Mouse (Mus musculus): ENCODE measurements around the gene Sept9.

Gene Sept9

DNA sequence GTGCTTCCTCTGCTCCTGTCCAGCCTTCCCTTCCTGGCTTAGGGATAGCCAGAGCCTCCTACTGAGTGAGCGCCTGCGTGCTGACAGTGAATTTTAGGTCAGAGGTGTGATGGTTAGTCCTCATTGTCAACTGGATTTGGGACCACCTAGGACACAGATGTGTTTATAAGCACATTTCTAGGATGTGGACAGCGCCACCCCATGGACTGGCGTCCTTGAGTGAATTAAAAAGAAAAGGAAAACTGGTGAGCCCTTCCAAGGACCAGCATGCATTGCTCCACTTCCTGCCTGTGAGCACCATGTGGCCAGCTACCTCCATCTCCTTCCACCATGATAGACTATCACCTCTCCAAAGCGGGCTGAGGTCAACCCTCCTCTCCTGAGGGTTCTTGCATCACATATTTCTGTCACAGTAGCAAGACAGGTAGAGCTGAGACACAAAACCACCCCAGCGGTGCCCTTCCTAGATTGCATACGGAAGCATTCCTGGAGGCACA is 167.4 kb downstream of the Sept9 start:
- DNase-seq (ENCODE audit: extremely low spot score, low read depth, low spot score), result no peak

DNA sequence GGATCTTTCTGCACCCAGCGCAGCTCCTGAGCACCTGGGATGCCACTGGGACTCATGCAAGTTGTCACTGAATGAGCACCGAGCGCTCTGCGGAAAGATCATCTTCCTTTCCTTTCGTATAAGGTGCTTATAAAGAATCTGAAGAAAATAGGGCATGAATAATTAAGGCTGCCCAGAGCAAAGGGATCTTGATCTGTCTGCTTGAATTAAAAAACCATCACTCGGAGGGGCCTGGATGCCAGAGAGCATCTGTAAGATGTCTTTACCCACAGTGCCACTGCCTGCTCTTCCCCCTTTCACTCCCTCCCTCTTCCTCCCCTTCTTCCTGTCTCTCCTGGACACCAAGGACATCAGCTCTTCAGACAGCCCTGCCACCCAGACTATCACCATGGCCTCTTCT is 168.5 kb downstream of the Sept9 start:
- DNase-seq (ENCODE audit: extremely low spot score, low read depth, low spot score), result no peak

DNA sequence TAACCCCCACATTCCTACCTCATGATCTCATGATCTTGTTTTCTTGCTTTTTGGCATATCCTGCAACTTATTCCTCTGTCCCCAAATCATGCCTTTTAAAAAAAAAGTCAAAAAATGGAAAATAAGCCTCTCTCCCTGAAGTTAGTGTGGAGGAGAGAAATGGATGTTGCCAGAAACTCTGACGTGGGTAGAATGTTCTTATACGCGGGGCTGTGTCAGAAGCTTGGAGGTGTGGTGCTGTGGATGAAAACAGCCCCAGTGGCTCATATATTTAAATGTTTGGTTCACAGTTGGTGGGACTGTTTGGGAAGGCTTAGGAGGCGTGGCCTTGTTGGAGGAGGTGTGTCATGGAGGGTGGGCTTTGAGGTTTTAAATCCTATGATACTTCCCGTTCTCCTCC is 169.9 kb downstream of the Sept9 start:
- no peak for DNase-seq (ENCODE audit: extremely low spot score, low read depth, low spot score)

DNA sequence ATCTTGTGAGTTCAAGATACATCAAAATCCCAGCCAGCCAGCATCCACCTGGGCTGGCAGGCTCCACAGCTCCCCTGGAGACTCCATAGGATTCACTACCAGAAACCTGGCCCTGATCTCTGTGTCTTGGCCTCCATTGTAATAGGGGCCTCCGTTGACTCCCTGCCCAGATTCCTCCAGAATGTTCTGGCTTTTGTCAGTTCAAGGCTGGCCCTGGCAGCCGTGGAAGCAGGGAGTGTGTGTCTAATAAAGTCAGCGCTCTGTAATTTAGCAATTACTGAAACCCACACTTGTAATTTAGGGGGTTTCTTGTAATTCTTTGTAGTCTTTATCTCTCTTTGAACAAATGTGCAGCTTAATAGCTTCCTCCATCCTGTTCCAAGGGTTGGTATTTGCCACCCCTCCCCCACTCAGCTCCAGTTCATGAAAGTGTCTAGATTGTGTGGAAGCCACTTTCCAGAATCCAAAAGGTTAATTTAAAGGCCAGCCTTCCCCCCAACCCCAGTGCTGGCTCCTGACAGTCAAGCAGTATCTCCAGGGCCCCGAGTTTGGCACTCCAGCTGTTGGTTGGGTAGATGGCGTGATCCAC is 170.9 kb downstream of the Sept9 start:
- no peak for DNase-seq (ENCODE audit: extremely low spot score, low read depth, low spot score)

DNA sequence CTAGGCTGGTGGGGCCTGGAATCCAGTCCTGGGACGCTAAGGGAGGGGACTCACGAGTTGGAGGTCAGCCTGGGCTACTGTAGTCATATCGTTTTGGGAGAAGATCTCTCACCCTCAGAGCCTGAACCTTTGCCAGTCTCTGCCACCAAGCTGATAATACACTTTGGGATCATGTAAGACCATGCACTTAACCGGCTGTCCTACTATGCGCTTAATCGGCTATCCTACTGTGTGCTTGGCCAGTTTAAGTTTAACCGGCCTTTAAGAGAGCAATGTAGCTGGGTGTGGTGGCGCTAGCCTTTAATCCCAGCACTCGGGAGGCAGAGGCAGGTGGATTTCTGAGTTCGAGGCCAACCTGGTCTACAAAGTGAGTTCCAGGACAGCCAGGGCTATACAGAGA is 173.1 kb downstream of the Sept9 start:
- DNase-seq (ENCODE audit: extremely low spot score, low read depth, low spot score), result no peak

DNA sequence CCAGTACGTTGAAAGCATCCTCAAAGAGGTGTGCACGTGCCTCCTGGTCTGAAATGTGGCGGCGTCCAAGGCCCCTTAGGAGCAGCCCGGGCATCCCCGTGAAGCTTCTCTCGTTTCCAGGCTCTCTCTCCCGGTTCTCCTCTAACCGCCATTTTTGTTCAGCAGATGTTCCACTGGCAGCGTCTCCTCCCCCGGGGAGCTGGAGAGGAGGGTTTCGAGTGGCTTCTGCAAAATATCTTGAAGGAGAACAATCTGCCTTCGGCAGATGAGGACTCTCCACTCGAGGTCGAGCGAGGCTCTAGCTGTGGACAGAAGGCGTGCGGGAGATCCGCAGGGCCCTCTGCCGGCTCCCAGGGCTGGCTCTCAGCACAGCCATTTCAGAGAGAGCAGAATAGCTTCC is 173.7 kb downstream of the Sept9 start:
- no peak for DNase-seq (ENCODE audit: extremely low spot score, low read depth, low spot score)

DNA sequence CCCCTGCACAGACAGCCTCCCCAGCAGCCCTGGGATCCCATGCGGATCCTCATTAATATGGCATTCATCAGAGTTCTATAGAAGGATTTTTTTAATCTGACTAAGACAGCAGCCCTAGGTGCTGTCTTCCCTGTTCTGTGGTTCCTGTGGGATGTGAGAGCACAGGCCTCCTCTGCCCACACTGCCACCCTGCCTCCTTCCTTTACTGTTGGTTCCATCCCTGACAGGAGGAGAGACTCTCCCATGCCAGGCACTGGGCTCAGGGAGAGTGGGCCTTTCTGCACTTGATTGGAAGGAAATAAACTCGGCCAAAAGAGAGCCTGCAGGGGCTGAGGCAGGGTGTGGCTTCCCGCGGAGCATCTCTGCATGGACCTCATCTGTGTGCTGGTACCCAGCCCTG is 174.4 kb downstream of the Sept9 start:
- DNase-seq (ENCODE audit: extremely low spot score, low read depth, low spot score), result no peak

DNA sequence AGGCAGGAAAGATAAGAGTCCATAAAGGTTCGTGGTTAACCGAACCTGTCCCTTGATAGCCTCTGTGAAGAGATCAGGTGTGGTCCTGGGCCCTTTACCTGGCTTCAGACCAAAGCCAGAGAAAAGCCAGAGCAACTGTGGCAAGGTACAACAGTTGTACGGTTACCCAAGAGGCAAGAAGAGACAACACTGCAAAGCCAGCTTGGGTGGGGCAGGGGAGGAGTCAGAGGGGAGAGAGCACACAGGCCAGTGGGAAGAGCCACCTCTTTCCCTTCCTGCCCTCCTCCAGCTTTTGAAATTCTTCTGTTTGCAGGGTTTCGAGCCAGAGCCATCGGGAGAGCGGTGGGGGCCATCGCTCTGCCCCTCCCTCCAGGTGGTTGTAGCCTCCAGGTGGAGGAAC is 174.8 kb downstream of the Sept9 start:
- no peak for DNase-seq (ENCODE audit: extremely low spot score, low read depth, low spot score)

DNA sequence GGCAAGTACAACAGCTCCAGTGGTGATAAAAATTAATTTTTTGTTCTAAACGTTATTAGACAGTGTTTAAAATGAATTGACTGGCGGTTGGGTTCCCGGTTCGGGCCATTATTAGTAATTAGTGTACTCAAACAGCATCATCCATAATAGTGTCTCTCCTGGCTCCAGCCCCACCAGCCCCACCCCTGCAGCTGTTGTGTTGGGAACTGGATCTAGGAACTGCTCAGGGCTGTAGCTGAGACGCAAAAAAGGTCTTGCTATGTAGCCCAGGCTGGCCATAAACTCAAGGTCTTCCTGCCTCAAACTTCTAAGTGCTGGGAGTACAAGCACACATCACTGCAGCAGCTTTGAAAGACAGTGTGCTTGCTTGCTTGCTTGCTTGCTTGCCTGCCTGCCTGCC is 180.3 kb downstream of the Sept9 start:
- DNase-seq (ENCODE audit: extremely low spot score, low read depth, low spot score), result no peak

DNA sequence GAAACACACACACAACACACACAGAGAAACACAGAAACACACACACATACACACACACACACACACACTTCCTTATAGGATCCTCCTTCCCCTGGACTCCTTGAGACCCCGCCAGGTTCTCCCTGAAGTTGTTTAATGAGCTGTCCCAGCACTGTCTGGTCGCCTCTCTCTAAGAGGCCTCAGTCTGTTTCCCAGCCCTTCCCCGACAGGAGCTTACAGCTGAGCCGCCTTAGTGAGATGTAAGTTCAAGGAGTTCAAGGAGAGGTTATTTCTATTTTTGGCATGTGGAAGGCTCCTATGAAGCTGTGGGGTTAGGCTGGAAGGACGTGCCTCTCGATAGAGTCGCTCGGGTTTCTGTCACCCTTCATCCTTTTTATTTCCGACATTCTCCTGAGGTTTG is 184.8 kb downstream of the Sept9 start:
- no peak for DNase-seq (ENCODE audit: extremely low spot score, low read depth, low spot score)

DNA sequence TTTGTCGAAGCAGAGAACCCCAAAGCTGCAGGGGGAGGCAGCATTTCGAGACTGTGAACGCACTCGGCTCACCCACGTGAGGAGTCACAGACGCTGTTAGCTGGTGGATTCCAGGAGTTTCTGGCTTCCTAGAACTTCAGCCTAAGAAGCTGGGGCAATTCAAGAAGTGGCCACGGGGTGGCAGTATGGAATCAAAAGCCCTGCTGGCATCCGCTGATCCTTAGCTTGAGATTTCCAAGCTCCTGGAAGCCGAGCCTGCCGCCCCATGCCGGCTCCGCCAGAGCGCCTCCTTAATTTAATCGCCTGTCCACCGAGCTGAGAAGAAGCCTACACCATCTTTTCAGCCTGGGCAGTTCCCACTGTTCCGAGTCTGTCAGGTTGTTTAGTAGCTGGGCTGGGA is 185.4 kb downstream of the Sept9 start:
- DNase-seq (ENCODE audit: extremely low spot score, low read depth, low spot score), result peak; percentile 93

DNA sequence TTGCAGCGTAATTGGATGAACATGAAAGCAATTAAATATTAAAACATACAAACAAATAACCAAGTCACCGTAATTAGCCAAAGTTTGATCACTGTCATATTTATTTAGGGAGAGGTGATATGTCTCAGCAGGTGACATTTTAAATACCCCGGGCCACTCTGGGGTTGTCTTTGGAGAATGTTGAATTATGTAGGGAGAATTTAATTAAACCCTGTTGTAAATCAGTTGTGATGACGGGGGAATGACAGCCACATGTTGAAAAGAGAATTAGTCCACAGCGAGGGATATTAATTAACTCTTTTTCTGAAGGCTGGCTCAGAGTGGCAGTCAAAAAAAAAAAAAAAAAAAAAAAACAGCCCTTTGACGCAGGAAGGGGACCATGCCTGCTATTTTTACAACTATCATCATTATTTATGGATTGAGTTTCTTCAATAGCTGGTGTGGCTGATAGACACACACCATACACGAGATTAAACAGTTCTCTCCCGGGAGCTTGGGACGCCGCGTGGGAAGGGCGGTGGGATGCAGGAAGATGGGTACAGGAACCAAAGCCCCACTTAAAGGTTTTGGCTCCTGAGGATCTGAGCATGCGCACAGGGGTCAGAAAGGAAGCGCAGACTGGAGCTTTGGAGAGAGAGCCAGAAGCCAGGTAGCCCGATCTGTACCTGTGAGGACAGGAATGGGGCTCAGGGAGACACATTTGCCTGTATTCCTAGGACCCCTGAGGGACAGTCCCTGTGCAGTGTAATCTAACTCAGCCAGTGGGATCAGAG is 186.1 kb downstream of the Sept9 start:
- DNase-seq (ENCODE audit: extremely low spot score, low read depth, low spot score), result no peak

DNA sequence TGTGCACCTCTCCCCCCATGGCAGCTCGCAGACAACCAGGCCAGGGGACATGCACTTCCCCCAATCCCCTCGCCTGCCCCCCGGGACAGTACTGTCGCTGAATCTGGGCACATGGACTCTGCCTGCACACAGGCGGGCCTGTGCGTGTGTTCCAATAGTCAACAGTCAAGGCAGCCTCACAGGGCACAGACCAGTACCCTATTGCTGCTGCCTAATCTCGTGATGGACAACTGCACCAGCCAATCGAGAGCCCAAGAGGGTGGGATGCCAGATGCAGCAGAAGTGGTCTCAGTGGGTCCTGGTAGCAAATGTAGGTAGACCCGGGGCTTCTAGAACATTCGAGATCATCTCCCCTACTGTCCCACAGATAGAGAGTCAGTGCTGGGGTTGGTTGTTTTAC is 187.8 kb downstream of the Sept9 start:
- no peak for DNase-seq (ENCODE audit: extremely low spot score, low read depth, low spot score)

DNA sequence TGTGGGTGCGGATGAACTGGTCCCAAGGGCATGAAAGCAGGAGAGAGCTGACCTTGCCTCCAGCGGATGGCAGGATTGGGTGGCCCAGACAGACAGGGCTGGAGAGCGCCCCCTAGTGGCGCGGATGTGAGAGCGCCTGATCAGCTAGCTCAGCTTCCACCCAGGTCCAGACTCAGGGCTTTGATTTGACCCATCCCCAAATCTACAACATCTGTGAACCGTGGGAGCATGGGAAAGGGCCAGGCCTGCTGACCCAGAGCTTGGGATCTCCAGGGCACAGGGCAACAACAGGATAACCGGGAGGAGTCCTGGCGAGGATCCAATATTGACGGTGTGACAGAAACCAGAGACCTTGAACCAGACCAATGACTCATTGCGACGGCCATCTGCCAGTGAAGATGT is 190.5 kb downstream of the Sept9 start:
- DNase-seq (ENCODE audit: extremely low spot score, low read depth, low spot score), result no peak

DNA sequence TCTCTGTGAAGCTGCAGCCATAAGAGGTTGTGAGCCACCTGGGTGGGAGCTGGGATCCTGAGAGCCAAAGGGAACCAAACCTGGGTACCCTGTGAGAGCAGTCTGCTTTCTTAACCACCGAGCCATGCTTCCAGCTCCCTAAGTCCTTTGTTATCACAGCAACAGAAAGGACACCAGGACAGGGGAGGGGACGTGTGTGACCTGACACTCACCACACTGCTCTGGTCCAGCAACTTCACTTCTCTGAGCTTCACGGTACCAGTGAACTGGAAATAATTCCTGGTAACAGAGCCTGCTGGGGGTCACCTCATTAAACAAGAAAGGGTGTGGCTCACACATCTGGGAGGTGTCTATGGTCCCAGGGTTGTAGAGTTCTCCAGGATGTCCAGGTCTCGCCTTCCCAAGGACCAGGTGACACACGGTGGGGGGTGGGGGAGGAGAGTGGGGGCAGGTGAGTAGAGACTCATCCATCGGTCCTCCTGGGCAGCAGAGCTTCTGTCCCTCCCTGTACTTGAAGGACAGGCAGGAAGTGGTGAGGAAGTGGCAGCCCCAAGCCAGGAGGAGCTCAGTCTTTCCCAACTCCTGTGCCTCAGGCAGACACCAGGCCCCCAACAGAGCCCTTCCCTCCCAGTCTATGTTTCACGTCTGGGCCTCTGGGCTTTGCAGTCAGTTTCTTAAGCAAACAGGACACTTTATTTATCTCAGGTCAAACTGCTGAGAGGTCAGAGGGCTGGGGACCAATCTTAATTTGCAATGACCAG is 191.5 kb downstream of the Sept9 start:
- no peak for DNase-seq (ENCODE audit: extremely low spot score, low read depth, low spot score)

DNA sequence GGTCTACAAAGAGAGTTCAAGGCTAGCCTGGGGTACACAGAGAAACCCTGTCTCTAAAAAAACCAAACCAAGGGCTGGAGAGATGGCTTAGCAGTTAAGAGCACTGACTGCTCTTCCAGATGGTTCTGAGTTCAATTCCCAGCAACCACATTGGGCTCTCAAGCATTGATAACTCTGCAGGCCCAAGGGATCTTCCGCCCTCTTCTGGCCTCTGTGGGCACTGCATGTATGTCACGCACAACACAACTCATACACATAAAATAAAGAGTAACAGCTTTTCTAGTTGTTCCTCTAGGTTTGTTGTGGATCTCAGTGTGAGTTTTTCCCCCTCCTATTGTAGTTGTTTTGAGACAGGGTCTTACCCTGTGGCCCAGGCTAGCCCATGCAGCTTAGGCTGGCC is 192.8 kb downstream of the Sept9 start:
- DNase-seq (ENCODE audit: extremely low spot score, low read depth, low spot score), result no peak

DNA sequence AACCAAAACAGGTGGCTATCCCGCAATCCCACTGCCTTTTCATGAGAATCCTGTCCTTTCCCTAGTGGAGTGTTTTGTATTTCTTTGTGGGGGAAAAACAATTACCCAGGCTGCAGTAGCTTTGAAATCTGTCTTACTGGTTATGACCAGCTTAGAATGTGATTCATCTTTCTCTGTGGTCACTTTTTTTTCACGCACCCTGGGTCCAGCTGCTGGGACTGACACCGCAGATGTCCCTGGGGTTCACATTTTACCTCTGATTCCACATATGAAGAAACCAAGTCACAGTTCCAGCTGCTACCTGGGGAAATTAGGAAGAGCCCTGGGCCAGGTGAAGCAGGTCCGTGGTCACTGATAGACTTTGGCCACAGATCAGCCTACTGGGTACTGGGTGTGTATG is 194.3 kb downstream of the Sept9 start:
- DNase-seq (ENCODE audit: extremely low spot score, low read depth, low spot score), result no peak

DNA sequence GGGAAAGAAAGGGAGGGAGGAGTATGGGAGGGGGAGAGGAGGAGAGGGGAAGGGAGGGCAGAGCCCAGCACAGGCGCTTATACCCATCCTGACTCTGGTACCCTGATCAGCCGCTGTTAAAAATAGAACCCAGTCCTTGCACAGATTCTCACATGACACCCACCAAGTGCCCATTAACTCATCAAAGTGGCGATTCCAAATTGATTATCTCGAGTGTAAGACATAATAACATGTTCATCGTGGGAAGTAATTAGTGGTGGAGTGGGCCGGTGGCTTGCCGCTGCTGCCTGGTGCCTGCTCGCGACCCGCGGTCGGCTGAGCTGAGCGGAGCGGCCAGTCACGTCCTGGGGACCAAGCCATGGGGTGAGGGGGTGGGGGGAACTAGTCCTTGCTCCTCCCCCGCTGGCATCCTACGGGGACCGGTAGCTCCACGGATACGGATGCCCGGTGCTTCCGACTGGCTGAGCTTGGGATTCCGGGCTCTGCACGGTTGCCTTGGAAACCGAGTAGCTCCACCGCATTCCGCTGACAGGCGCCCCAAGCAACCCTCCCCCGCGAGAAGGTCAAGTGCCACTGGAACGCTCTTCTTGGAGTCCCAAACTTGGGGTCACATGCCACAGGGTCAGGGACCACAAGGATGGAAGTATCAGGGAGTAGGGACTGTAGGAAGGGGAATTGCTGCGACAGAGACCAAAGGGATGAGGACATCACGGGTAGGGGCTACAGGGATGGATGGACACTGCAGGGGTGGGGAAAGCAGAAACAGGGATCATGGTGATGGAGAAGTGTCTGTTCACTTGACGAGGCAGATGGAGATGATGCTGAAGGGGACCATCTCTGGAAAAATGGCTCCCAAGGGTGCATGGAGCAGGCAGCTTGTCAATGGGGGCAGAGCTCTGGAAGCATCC is 195.0 kb downstream of the Sept9 start:
- no peak for DNase-seq (ENCODE audit: extremely low spot score, low read depth, low spot score)

DNA sequence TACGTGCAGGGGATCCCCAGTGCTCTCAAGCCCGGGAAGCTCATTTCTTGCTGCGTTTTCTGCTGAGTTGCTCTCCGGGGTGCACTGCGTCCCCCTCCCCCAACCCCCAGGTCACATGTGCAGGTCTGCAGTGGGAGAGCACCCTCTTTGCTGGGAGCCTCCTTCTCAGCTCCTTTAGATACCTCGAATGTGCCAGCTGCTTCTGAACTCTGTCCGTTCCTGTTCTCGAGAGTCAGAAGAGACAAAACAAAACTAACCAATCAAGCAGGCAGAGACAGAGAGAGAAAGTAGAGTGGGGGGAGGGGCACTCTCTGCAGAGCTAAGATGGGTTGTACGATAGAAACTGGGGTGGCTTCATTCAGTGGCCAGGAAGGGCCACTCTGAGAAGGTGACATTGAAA is 195.8 kb downstream of the Sept9 start:
- DNase-seq (ENCODE audit: extremely low spot score, low read depth, low spot score), result no peak

DNA sequence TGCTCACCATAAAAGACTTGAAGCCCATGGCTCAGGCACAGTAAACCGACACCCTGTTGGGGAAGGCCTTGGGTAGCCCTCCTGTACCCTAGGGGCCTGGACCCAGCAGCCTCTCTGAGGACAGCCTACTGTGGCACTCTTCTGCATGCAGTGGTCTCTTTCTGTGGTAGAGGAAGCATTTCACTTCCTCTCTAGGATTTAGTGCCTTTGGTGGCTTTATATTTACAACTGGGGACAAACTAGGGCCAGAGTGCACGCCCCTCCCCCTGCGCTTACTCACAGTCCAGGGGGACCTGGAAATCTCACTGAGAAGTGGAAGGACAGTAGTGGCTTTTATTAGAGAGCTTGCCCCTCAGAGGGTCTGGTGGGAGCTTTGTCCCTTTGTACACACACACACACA is 197.5 kb downstream of the Sept9 start:
- DNase-seq (ENCODE audit: extremely low spot score, low read depth, low spot score), result no peak

DNA sequence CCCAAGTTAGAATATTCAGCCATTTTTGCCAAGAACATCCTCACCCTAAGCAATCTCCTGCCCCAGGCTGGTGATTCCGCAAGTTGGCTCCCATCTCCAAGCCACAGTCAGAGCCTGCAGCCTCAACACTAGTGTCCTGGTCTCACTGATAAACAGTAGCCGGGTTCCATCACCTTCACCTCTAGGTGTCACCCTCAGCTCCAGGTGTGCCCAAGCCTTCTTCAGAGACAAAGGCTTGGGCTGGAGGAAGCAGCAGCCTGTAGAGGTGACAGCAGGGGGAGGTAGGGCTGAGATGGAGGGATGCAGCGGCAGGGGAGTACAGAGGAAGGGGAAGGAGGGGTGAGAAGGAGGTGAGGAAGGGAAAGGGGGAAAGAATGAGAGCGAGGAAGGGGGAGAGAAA is 198.3 kb downstream of the Sept9 start:
- no peak for DNase-seq (ENCODE audit: extremely low spot score, low read depth, low spot score)

Data from hindlimb bud, embryonic 11.5 days (tissue).